Mouse (Mus musculus) heart, embryonic 15.5 days (tissue): ENCODE results near the gene Siah2. TPM values are rescaled to one million over a fixed set of nuclear protein-coding genes. Genes with fewer than 3 reads are reported as not detected.

Experiments
- ATAC-seq: fragments of 200-750 bp; cut with Nextera tagmentation; replicated peaks from 2 replicates; pipeline ENCODE4 v1.8.0; 2017; ENCODE audit warnings: low read depth, moderate TSS enrichment; ENCODE audit not compliant: insufficient number of reproducible peaks, insufficient read depth, low FRiP score
- H3K27ac ChIP-seq: fragments of 300-500 bp; sonication (generic); 2 replicates; pipeline ENCODE4 v1.5.1; 2015; ENCODE audit warnings: mild to moderate bottlenecking, inconsistent platforms
- H3K27me3 ChIP-seq: fragments of 300-500 bp; sonication (generic); 2 replicates; pipeline ENCODE4 v1.6.1; 2015; ENCODE audit warnings: inconsistent platforms
- H3K36me3 ChIP-seq: fragments of 300-500 bp; sonication (generic); 2 replicates; pipeline ENCODE4 v1.6.1; 2015; ENCODE audit warnings: mild to moderate bottlenecking, inconsistent platforms
- H3K4me1 ChIP-seq: fragments of 300-500 bp; sonication (generic); replicated peaks from 2 replicates; pipeline ENCODE4 v1.6.1; 2015; ENCODE audit warnings: inconsistent platforms
- H3K4me2 ChIP-seq: fragments of 300-500 bp; sonication (generic); 2 replicates; pipeline ENCODE4 v1.6.1; 2015; ENCODE audit warnings: inconsistent platforms, mild to moderate bottlenecking, moderate library complexity
- H3K4me3 ChIP-seq: fragments of 300-500 bp; sonication (generic); 2 replicates; pipeline ENCODE4 v1.5.1; 2015; ENCODE audit warnings: mild to moderate bottlenecking, inconsistent platforms
- H3K9ac ChIP-seq: fragments of 300-500 bp; sonication (generic); 2 replicates; pipeline ENCODE4 v1.6.1; 2015; ENCODE audit warnings: mild to moderate bottlenecking, inconsistent platforms
- H3K9me3 ChIP-seq: fragments of 300-500 bp; sonication (generic); replicated peaks from 2 replicates; pipeline ENCODE4 v1.6.1; 2016; ENCODE audit warnings: inconsistent platforms
- WGBS: fragments of 180-500 bp; shearing (Covaris S2); methylation state at CpG from one replicate; pipeline ENCODE4 v1.1.7; 2015; ENCODE audit warnings: mixed read lengths; 5-methylcytosine and 5-hydroxymethylcytosine counted together
- polyA plus RNA-seq: library from polyadenylated mRNA; unstranded; fragments of >200 nt; fragmentation: Nextera tagmentation; extraction: Ambion mirVana; gene quantifications from 2 replicates; pipeline ENCODE4 v1.2.1, GENCODE M21; 2015

Gene Siah2
- polyA plus RNA-seq, 1 experiment from 2014 or later: 4.7 TPM

GRCm38 (mm10) chr3:58719461-58720230 is 27.4 kb upstream of the Siah2 start:
- no peaks in the 10 kb centered on the region for H3K27me3 ChIP-seq
- no peak overlapping the region for H3K4me3 ChIP-seq
- H3K9ac ChIP-seq: no peak overlapping the region
- no peaks in the 10 kb centered on the region for H3K4me1 ChIP-seq
- no peaks in the 10 kb centered on the region for H3K36me3 ChIP-seq
- no peak overlapping the region for H3K27ac ChIP-seq
- H3K9me3 ChIP-seq: no peaks in the 10 kb centered on the region
- ATAC-seq: no peak
- H3K4me2 ChIP-seq: no peak overlapping the region
- WGBS: 80% methylated on average over 9 of the region's 9 CpGs

GRCm38 (mm10) chr3:58716705-58717104 is 24.5 kb upstream of the Siah2 start:
- no peaks in the 10 kb centered on the region for H3K27me3 ChIP-seq
- no peak overlapping the region for H3K4me2 ChIP-seq
- H3K9me3 ChIP-seq: no peaks in the 10 kb centered on the region
- no peak for ATAC-seq
- no peak overlapping the region for H3K27ac ChIP-seq
- H3K4me3 ChIP-seq: no peak overlapping the region
- peaks cover 3% of the 10 kb centered on the region; the same call in 1 of the 2 replicates for H3K4me1 ChIP-seq
- WGBS: 57% methylated on average over 2 of the region's 2 CpGs
- H3K36me3 ChIP-seq: no peaks in the 10 kb centered on the region
- no peak overlapping the region for H3K9ac ChIP-seq

GRCm38 (mm10) chr3:58714767-58715166 is 22.6 kb upstream of the Siah2 start:
- no peak for ATAC-seq
- no peak overlapping the region for H3K4me2 ChIP-seq
- H3K4me3 ChIP-seq: no peak overlapping the region
- H3K27ac ChIP-seq: no peak overlapping the region
- no peaks in the 10 kb centered on the region for H3K9me3 ChIP-seq
- no peaks in the 10 kb centered on the region for H3K36me3 ChIP-seq
- 42% methylated on average over 2 of the region's 2 CpGs for WGBS
- peaks cover 3% of the 10 kb centered on the region; the same call in 1 of the 2 replicates for H3K4me1 ChIP-seq
- no peaks in the 10 kb centered on the region for H3K27me3 ChIP-seq
- H3K9ac ChIP-seq: no peak overlapping the region

- Histone ChIP-seq H3K4me1 (peaks cover 3% of the 10 kb centered on the region; the same call in 1 of the 2 replicates), H3K4me3 (no peak overlapping the region), H3K9ac (no peak overlapping the region), H3K36me3 (no peaks in the 10 kb centered on the region), H3K27ac (no peak overlapping the region), H3K27me3 (no peaks in the 10 kb centered on the region), H3K4me2 (no peak overlapping the region), H3K9me3 (no peaks in the 10 kb centered on the region)
- ATAC-seq: no peak
- 22% methylated on average over 2 of the region's 2 CpGs for WGBS
These were observed 21.8 kb upstream of the Siah2 start for GRCm38 (mm10) chr3:58714034-58714433.

- no peak for ATAC-seq
- H3K27ac ChIP-seq: no peak overlapping the region
- no peaks in the 10 kb centered on the region for H3K9me3 ChIP-seq
These were observed 21.0 kb upstream of the Siah2 start for GRCm38 (mm10) chr3:58713191-58713590.

GRCm38 (mm10) chr3:58704547-58704946 is 12.3 kb upstream of the Siah2 start:
- 70% methylated on average over 4 of the region's 4 CpGs for WGBS
- no peaks in the 10 kb centered on the region for H3K9me3 ChIP-seq
- ATAC-seq: no peak
- no peaks in the 10 kb centered on the region for H3K27me3 ChIP-seq
- no peaks in the 10 kb centered on the region for H3K36me3 ChIP-seq
- no peak overlapping the region for H3K9ac ChIP-seq
- no peak overlapping the region for H3K27ac ChIP-seq
- no peaks in the 10 kb centered on the region for H3K4me1 ChIP-seq
- no peak overlapping the region for H3K4me3 ChIP-seq
- no peak overlapping the region for H3K4me2 ChIP-seq

More at GRCm38 (mm10) chr3:58713191-58713590, 21.0 kb upstream of the Siah2 start:
- H3K9ac ChIP-seq: no peak overlapping the region
- no peaks in the 10 kb centered on the region for H3K36me3 ChIP-seq
- no peak overlapping the region for H3K4me2 ChIP-seq
- H3K4me1 ChIP-seq: peaks cover 3% of the 10 kb centered on the region; the same call in 1 of the 2 replicates
- H3K27me3 ChIP-seq: no peaks in the 10 kb centered on the region
- no peak overlapping the region for H3K4me3 ChIP-seq
- WGBS: 78% methylated on average over 4 of the region's 4 CpGs

GRCm38 (mm10) chr3:58703748-58704147 is 11.5 kb upstream of the Siah2 start:
- no peak overlapping the region for H3K4me3 ChIP-seq
- H3K27ac ChIP-seq: no peak overlapping the region
- H3K9ac ChIP-seq: no peak overlapping the region
- 83% methylated on average over 9 of the region's 9 CpGs for WGBS
- H3K4me2 ChIP-seq: no peak overlapping the region
- no peaks in the 10 kb centered on the region for H3K9me3 ChIP-seq
- H3K36me3 ChIP-seq: no peaks in the 10 kb centered on the region
- H3K27me3 ChIP-seq: no peaks in the 10 kb centered on the region
- H3K4me1 ChIP-seq: no peaks in the 10 kb centered on the region
- ATAC-seq: no peak

GRCm38 (mm10) chr3:58702329-58702728 is 10.1 kb upstream of the Siah2 start:
- Histone ChIP-seq H3K4me3 (no peak overlapping the region), H3K4me2 (no peak overlapping the region), H3K9me3 (no peaks in the 10 kb centered on the region), H3K27me3 (no peaks in the 10 kb centered on the region), H3K27ac (no peak overlapping the region), H3K36me3 (no peaks in the 10 kb centered on the region), H3K9ac (no peak overlapping the region), H3K4me1 (no peaks in the 10 kb centered on the region)
- no peak for ATAC-seq
- WGBS: 83% methylated on average over 1 of the region's 1 CpGs

- WGBS: 88% methylated on average over 1 of the region's 1 CpGs
- no peak for ATAC-seq
- H3K9ac ChIP-seq: no peak overlapping the region
These were observed 9.2 kb upstream of the Siah2 start for GRCm38 (mm10) chr3:58701441-58701840.

GRCm38 (mm10) chr3:58697926-58698325 is 5.7 kb upstream of the Siah2 start:
- no peak overlapping the region for H3K27ac ChIP-seq
- H3K4me2 ChIP-seq: no peak overlapping the region

More at GRCm38 (mm10) chr3:58701441-58701840, 9.2 kb upstream of the Siah2 start:
- Histone ChIP-seq H3K36me3 (no peaks in the 10 kb centered on the region), H3K27ac (no peak overlapping the region), H3K27me3 (no peaks in the 10 kb centered on the region), H3K4me1 (no peaks in the 10 kb centered on the region), H3K4me3 (no peak overlapping the region), H3K9me3 (no peaks in the 10 kb centered on the region), H3K4me2 (no peak overlapping the region)

GRCm38 (mm10) chr3:58696806-58697205 is 4.6 kb upstream of the Siah2 start:
- Histone ChIP-seq H3K9ac (no peak overlapping the region), H3K36me3 (no peaks in the 10 kb centered on the region), H3K4me1 (peaks cover 7% of the 10 kb centered on the region; the same call in 1 of the 2 replicates), H3K27me3 (no peaks in the 10 kb centered on the region), H3K27ac (no peak overlapping the region), H3K4me2 (no peak overlapping the region), H3K4me3 (no peak overlapping the region), H3K9me3 (no peaks in the 10 kb centered on the region)
- WGBS: 58% methylated on average over 3 of the region's 3 CpGs
- ATAC-seq: no peak

More at GRCm38 (mm10) chr3:58697926-58698325, 5.7 kb upstream of the Siah2 start:
- 85% methylated on average over 4 of the region's 4 CpGs for WGBS
- Histone ChIP-seq H3K9me3 (no peaks in the 10 kb centered on the region), H3K4me3 (no peak overlapping the region), H3K36me3 (no peaks in the 10 kb centered on the region), H3K27me3 (no peaks in the 10 kb centered on the region), H3K9ac (no peak overlapping the region), H3K4me1 (peaks cover under 1% of the 10 kb centered on the region; the same call in 1 of the 2 replicates)
- ATAC-seq: no peak

GRCm38 (mm10) chr3:58695507-58695906 is 3.3 kb upstream of the Siah2 start:
- H3K27ac ChIP-seq: no peak overlapping the region
- no peak overlapping the region for H3K4me2 ChIP-seq
- no peaks in the 10 kb centered on the region for H3K27me3 ChIP-seq
- H3K9me3 ChIP-seq: no peaks in the 10 kb centered on the region
- H3K36me3 ChIP-seq: no peaks in the 10 kb centered on the region
- no peak for ATAC-seq
- H3K9ac ChIP-seq: no peak overlapping the region
- no peak overlapping the region for H3K4me3 ChIP-seq
- WGBS: 49% methylated on average over 7 of the region's 7 CpGs
- peaks cover 9% of the 10 kb centered on the region; the same call in 1 of the 2 replicates for H3K4me1 ChIP-seq
